Mouse (Mus musculus): ENCODE data around the gene Pop7. TPM values are rescaled to one million over a fixed set of nuclear protein-coding genes. Genes with fewer than 3 reads are reported as not detected.

Pop7 gene
- total RNA-seq, 1 experiment from 2014 or later: 31.7 TPM

GRCm38 (mm10) chr5:137500186-137500585, 2.1 kb downstream of the Pop7 start:
- no peak for DNase-seq

DNA sequence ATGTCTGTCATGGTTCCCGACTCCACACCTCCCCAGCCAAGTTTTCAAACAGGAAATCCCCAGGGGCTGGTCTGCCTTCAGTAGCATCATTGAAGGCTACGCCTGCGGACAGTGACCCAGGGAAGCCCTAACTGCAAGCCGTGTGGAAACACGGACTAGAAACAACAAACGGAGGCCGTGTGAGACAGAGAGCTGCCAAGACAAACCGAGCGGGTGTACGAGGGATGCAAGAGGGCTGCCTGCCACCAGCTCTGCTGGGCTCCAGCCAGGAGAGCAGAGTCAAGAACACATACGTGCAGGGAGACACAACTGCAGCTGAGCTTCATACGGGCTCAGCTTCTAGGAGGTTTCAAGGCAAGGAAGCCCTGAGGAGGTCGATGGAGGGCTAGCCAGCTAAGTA, 8.5 kb downstream of the Pop7 start:
- DNase-seq: no peak

DNA sequence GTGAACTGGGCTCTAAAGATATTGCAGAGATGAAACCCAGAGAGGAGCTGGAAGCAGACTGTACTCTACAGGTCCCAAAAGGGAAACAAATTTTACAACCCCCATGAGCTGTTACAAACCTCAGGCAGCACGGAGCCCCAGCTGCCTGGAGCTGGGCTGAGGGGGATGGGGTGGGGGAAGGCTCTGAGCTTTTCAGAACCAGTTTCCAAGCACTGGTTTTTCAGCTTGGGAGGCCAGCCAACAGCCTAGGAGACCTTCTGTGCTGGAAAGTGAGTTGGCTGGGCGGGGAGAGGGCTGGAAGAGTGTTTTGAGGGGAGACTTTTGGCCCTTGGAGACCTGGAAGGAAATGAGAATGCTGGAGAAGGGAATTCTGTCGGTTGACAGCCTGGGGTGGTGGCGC, 10.8 kb downstream of the Pop7 start:
- DNase-seq: no peak

DNA sequence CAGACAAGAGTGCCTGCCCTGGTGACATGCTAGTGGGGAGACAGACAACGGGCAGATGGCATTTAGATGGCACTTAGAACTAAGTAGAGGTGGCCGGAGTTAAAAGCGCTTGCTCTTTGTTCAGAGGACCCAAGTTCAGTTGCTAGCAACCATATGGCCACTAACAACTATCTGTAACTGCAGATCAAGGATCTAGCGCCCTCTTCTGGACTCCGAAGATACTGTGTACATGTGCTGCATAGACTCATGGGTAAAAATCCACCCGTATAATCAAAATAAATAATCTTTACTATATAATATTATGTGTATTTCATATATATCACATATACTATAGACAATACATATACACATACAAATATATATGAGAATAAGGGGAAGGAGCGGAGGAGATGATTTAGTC, 14.7 kb downstream of the Pop7 start:
- DNase-seq: no peak

GRCm38 (mm10) chr5:137485851-137486155, 16.5 kb downstream of the Pop7 start:
- no peak for DNase-seq

DNA sequence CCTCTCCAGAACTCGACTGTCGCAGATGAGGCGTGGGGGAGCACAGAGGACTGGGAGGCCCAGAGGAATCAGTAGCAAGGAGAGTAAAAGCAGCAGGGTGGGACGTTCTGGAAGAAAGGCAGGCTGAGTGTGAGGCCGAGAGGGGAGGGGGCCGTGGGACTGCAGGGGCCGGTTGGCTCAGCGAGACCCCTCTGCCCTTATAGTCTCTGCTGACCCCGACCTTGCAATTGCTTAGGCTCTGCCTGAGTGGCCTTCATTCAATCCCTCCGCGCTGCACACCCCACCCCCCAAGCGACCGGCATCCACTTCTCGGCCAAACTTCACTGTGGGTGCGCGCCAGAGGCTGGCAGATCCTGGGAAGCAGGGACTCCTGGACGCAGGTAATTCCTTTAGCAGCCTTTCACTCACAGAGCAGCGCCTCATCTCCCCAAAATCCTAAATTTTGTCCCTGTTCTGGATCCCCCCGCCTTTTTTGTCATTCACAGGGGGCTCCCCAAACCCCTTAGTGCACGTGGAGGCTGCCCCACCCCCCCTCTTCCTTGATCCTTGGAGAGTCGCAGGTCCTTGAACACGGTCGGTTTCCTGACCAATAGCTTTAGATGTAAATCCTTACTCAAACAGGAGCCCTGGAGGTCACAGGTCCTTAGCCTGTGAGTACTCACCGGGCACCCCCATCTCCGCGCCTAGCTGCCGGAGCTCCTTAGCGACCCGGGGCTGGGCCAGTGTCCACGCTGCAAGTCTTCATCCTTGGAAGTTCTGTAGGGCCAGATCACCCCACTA, 17.1 kb downstream of the Pop7 start:
- DNase-seq: no peak

GRCm38 (mm10) chr5:137481897-137482296, 20.4 kb downstream of the Pop7 start:
- DNase-seq: peak; percentile 26

DNA sequence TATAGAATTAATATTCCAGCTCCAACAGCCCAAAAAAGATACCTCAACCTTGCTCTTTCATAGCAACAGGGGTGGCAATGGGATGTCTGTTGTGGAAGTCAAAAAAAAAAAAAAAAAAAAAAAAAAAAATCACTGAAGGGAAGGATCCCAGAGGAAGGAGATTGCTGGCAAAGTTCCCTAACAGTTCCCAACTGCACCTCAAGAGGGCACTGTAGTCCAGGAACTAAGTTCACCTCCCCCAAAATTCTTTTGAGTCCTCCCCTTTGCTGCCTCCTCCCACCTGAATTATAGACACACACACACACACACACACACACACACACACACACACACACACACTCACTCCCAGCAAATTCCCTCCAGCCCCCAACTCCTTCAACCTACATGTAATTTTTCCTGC, 21.2 kb downstream of the Pop7 start:
- peak; percentile 71 for DNase-seq

DNA sequence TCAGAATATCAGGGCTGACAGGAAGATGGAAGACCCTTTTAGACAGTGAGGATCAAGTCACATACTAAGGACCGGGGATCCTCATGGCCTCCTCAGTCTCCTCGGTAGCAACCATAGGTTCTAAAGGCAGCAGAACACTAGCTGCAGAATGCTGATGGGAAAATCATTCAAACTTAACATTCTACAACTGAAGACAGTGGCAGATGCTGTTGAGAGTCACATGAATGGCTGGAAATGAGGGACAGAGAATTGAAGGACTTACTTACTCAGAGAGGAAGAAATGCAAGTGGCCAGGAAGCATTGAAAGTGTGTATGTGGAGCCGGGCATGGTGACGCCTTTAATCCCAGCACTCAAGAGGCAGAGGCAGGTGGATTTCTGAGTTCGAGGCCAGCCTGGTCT, 25.4 kb downstream of the Pop7 start, which contains the start of gene Zan:
Gene Zan (minus strand): TSS at position 101 of the 400 bp plus-strand sequence.
- no peak for DNase-seq

GRCm38 (mm10) chr5:137474351-137474750, 28.0 kb downstream of the Pop7 start:
- no peak for DNase-seq

- DNase-seq: no peak
Observed at GRCm38 (mm10) chr5:137472252-137472904, 29.9 kb downstream of the Pop7 start.

GRCm38 (mm10) chr5:137466946-137467345, 35.4 kb downstream of the Pop7 start:
- no peak for DNase-seq

GRCm38 (mm10) chr5:137465049-137465448, 37.3 kb downstream of the Pop7 start:
- DNase-seq: no peak

- no peak for DNase-seq
Observed at GRCm38 (mm10) chr5:137455866-137456591, 46.3 kb downstream of the Pop7 start.

DNA sequence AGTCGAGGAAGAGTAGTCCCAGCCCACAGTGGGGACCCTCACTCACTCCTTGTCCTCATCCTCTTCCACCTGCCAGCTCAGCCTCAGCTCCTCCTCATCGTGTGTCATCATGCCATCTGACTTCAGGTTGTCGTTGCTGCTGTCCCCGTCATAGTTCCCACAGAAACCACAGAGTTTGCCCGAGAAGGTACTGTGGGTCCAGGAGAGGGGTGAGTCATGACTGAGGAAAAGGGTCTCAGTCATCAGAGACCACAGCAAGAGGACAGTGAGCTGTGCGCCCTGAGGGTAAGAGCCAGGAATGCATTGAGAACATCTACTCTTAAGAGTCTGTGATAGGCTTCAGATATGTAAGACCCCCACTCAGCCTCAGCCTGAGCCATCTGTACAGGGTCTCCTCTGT, 47.1 kb downstream of the Pop7 start:
- DNase-seq: no peak

Small RNA genes within 50 kb of the gene (microRNA-seq; reads per million reads assigned to microRNA genes)
- gene Mir6418: 0.34 to 1.8 reads per million in 2 experiments

Other genes with a start within 250 kb of the Pop7 start
- 6.7 and 10.9 TPM in 2 replicates for gene Ache, start 215.0 kb downstream of the Pop7 start, total RNA-seq (2021)
- 9.6 and 12.1 TPM in 2 replicates for gene Ufsp1, start 207.9 kb downstream of the Pop7 start, total RNA-seq (2021)
- 164 and 195 TPM in 2 replicates for gene Srrt, start 194.8 kb downstream of the Pop7 start, total RNA-seq (2021)
- 32.3 and 40.8 TPM in 2 replicates for gene Trip6, start 188.1 kb downstream of the Pop7 start, total RNA-seq (2021)
- 9.2 and 17.7 TPM in 2 replicates for gene Slc12a9, start 168.9 kb downstream of the Pop7 start, total RNA-seq (2021)
- gene Ephb4, start 152.4 kb downstream of the Pop7 start, total RNA-seq (2021): 54.6 and 70.5 TPM in 2 replicates
- gene Zan, start 25.5 kb downstream of the Pop7 start, total RNA-seq (2021): not detected in 2 replicates
- 34.7 and 52.3 TPM in 2 replicates for gene Gigyf1, start 16.0 kb upstream of the Pop7 start, total RNA-seq (2021)
- gene Epo, start 30.7 kb upstream of the Pop7 start, total RNA-seq (2021): not detected in 2 replicates
- gene Gnb2, start 31.0 kb upstream of the Pop7 start, total RNA-seq (2021): 580 and 681 TPM in 2 replicates
- gene Actl6b, start 51.0 kb upstream of the Pop7 start, total RNA-seq (2021): 2.7 and 6.4 TPM in 2 replicates
- gene Tfr2, start 67.3 kb upstream of the Pop7 start, total RNA-seq (2021): 0.85 and 2.9 TPM in 2 replicates
- 54.1 and 59.1 TPM in 2 replicates for gene Mospd3, start 98.5 kb upstream of the Pop7 start, total RNA-seq (2021)
- 931 and 937 TPM in 2 replicates for gene Pcolce, start 111.3 kb upstream of the Pop7 start, total RNA-seq (2021)
- 1.0 and 2.2 TPM in 2 replicates for gene Fbxo24, start 126.5 kb upstream of the Pop7 start, total RNA-seq (2021)
- 19.3 and 35.7 TPM in 2 replicates for gene Lrch4, start 126.6 kb upstream of the Pop7 start, total RNA-seq (2021)
- 13.4 and 18.2 TPM in 2 replicates for gene Gm20605, start 126.7 kb upstream of the Pop7 start, total RNA-seq (2021)
- 10.0 and 14.0 TPM in 2 replicates for gene Sap25, start 138.8 kb upstream of the Pop7 start, total RNA-seq (2021)
- gene Irs3, start 143.2 kb upstream of the Pop7 start, total RNA-seq (2021): 4.9 and 5.7 TPM in 2 replicates
- 32.1 and 43.7 TPM in 2 replicates for gene Agfg2, start 182.2 kb upstream of the Pop7 start, total RNA-seq (2021)
- 3.0 and 5.6 TPM in 2 replicates for gene Nyap1, start 239.1 kb upstream of the Pop7 start, total RNA-seq (2021)
- gene Tsc22d4, start 243.2 kb upstream of the Pop7 start, total RNA-seq (2021): 86.0 and 104 TPM in 2 replicates